Mouse (Mus musculus) heart, adult 2 months (tissue): ENCODE measurements around the gene Wars. TPM values are rescaled to one million over a fixed set of nuclear protein-coding genes. Genes with fewer than 3 reads are reported as not detected.

Experiments used
- DNase-seq, 2 experiments: peaks; one replicate each; pipeline ENCODE4 v3.0.0; 2021
- H3K27ac ChIP-seq: fragments of 200-600 bp; 2 replicates; pipeline ENCODE4 v1.8.1; 2022
- H3K27me3 ChIP-seq: fragments of 200-500 bp; 2 replicates; pipeline ENCODE4 v1.6.1; 2012; ENCODE audit warnings: mild to moderate bottlenecking, low read length, inconsistent platforms, mixed read lengths; ENCODE audit not compliant: control insufficient read depth, insufficient read depth
- H3K36me3 ChIP-seq: fragments of 200-500 bp; 2 replicates; pipeline ENCODE4 v1.6.1; 2012; ENCODE audit warnings: low read length, inconsistent platforms; ENCODE audit not compliant: control insufficient read depth, insufficient read depth
- H3K4me1 ChIP-seq: fragments of 200-500 bp; 2 replicates; pipeline ENCODE4 v1.6.1; 2011; ENCODE audit warnings: low read length; ENCODE audit not compliant: control insufficient read depth, insufficient read depth
- H3K4me3 ChIP-seq: fragments of 200-600 bp; 2 replicates; pipeline ENCODE4 v1.8.1; 2022
- H3K79me2 ChIP-seq: fragments of 200-500 bp; replicated peaks from 2 replicates; pipeline ENCODE4 v1.6.1; 2012; ENCODE audit warnings: mild to moderate bottlenecking, inconsistent platforms, low read length, moderate library complexity, mixed read lengths; ENCODE audit not compliant: control insufficient read depth, insufficient read depth
- H3K9ac ChIP-seq: fragments of 200-500 bp; 2 replicates; pipeline ENCODE4 v1.6.1; 2012; ENCODE audit warnings: low read depth, mild to moderate bottlenecking, control low read depth, inconsistent platforms, low read length, mixed read lengths
- CTCF ChIP-seq: fragments of 200-600 bp; IDR thresholded peaks from 2 replicates; pipeline ENCODE4 v1.8.1; 2022; ENCODE audit warnings: antibody characterized with exemption, mild to moderate bottlenecking, moderate library complexity
- EP300 ChIP-seq: fragments of 200-500 bp; IDR thresholded peaks from 2 replicates; pipeline ENCODE4 v1.6.1; 2011; ENCODE audit warnings: low read depth, low read length, control low read depth; ENCODE audit not compliant: insufficient read depth
- POLR2A ChIP-seq: fragments of 200-500 bp; IDR thresholded peaks from 2 replicates; pipeline ENCODE4 v1.6.1; 2011; ENCODE audit warnings: mild to moderate bottlenecking, low read depth, low read length, control low read depth; ENCODE audit not compliant: insufficient read depth
- WGBS: fragments of 180-500 bp; shearing (Covaris S2); methylation state at CpG from one replicate; pipeline ENCODE4 v1.1.7; 2018; 5-methylcytosine and 5-hydroxymethylcytosine counted together
- intact Hi-C: fragments of 180-260 bp; cut with DNase I; formaldehyde crosslinking; loops from one replicate; pipeline ENCODE4 v1.15.1; 2025
- polyA plus RNA-seq: library from polyadenylated mRNA; depleted of rRNA; stranded (reverse); fragments of >200 nt; gene quantifications from 2 replicates; pipeline ENCODE4 v1.2.3, GENCODE M21; 2012
- total RNA-seq, 2 experiments: library from RNA; stranded (reverse); gene quantifications; 2 replicates each; pipeline ENCODE4 v1.2.3; 2021

The Wars gene
- total and polyA plus RNA-seq, 3 experiments, result 29.8 to 43.6 (median 42.4) TPM

DNA sequence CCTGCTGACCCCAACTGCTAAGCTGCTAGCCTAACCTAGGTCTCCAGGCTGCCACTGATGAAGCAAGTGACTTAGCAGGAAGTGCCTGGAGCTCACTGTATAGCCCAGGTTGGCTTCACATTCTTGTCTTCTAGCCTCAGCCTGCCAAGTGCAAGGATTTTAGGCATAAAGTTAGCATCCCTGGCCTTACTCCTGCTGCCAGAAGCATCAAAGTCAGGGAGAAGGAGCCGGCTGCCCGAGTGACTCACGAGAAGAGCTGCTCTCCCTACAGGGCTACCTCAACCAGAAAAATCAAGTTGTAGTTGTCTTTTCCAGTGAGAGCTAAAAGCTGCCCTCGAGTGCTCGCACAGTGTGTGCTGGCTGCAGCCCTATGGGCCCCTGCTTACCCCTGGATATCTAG lies 35.5 kb downstream of the Wars start:
- 78% methylated on average over 5 of the region's 5 CpGs for WGBS
- H3K27ac ChIP-seq, result no peak overlapping the region

GRCm38 (mm10) chr12:108857589-108858184 lies 36.3 kb downstream of the Wars start:
- WGBS, result 73% methylated on average over 7 of the region's 7 CpGs
- Histone ChIP-seq H3K79me2 (no peaks in the 10 kb centered on the region), H3K9ac (no peak overlapping the region), H3K27me3 (no peaks in the 10 kb centered on the region), H3K4me1 (no peaks in the 10 kb centered on the region), H3K4me3 (no peak overlapping the region), H3K36me3 (no peaks in the 10 kb centered on the region), H3K27ac (no peak overlapping the region)
- DNase-seq, result peak; percentile 44 to 47
- intact Hi-C loops, result no loop called here
- TF ChIP-seq CTCF, result no peak
- no peak for TF ChIP-seq EP300
- TF ChIP-seq POLR2A, result no peak

More for the DNA sequence above, 35.5 kb downstream of the Wars start:
- no peaks in the 10 kb centered on the region for H3K27me3 ChIP-seq
- H3K9ac ChIP-seq, result no peak overlapping the region
- no peak for DNase-seq
- intact Hi-C loops, result no loop called here
- no peaks in the 10 kb centered on the region for H3K36me3 ChIP-seq
- H3K4me1 ChIP-seq, result no peaks in the 10 kb centered on the region
- no peak overlapping the region for H3K4me3 ChIP-seq
- H3K79me2 ChIP-seq, result no peaks in the 10 kb centered on the region
- TF ChIP-seq POLR2A, result no peak
- no peak for TF ChIP-seq CTCF
- TF ChIP-seq EP300, result no peak

GRCm38 (mm10) chr12:108857109-108857508 lies 36.9 kb downstream of the Wars start:
- Histone ChIP-seq H3K36me3 (no peaks in the 10 kb centered on the region), H3K9ac (no peak overlapping the region), H3K79me2 (no peaks in the 10 kb centered on the region), H3K4me3 (no peak overlapping the region), H3K27me3 (no peaks in the 10 kb centered on the region), H3K27ac (no peak overlapping the region), H3K4me1 (no peaks in the 10 kb centered on the region)
- no peak for DNase-seq
- TF ChIP-seq EP300 (no peak), CTCF (no peak), POLR2A (no peak)
- WGBS, result 78% methylated on average over 7 of the region's 7 CpGs
- intact Hi-C loops, result no loop called here

GRCm38 (mm10) chr12:108856186-108856585 lies 37.8 kb downstream of the Wars start:
- Histone ChIP-seq H3K27ac (no peak overlapping the region), H3K36me3 (no peaks in the 10 kb centered on the region), H3K4me1 (no peaks in the 10 kb centered on the region; the same call in 1 of the 2 replicates), H3K79me2 (no peaks in the 10 kb centered on the region), H3K27me3 (no peaks in the 10 kb centered on the region), H3K4me3 (no peak overlapping the region), H3K9ac (no peak overlapping the region)
- TF ChIP-seq POLR2A (no peak), CTCF (no peak), EP300 (no peak)
- intact Hi-C loops, result no loop called here
- WGBS, result 84% methylated on average over 8 of the region's 8 CpGs
- DNase-seq, result no peak

- intact Hi-C loops, result no loop called here
- no peaks in the 10 kb centered on the region for H3K27me3 ChIP-seq
- no peak overlapping the region for H3K9ac ChIP-seq
- 87% methylated on average over 10 of the region's 10 CpGs for WGBS
- H3K4me1 ChIP-seq, result peaks cover 2% of the 10 kb centered on the region; the same call in 1 of the 2 replicates
- H3K4me3 ChIP-seq, result no peak overlapping the region
- no peaks in the 10 kb centered on the region for H3K79me2 ChIP-seq
- no peak for DNase-seq
- H3K27ac ChIP-seq, result no peak overlapping the region
- TF ChIP-seq EP300 (no peak), CTCF (no peak), POLR2A (no peak)
- H3K36me3 ChIP-seq, result no peaks in the 10 kb centered on the region
These were observed 38.9 kb downstream of the Wars start for GRCm38 (mm10) chr12:108855081-108855480.

- intact Hi-C loops, result no loop called here
These were observed 41.2 kb downstream of the Wars start for GRCm38 (mm10) chr12:108852822-108853221.

More at GRCm38 (mm10) chr12:108852822-108853221, 41.2 kb downstream of the Wars start:
- WGBS, result 92% methylated on average over 8 of the region's 8 CpGs
- Histone ChIP-seq H3K9ac (no peak overlapping the region), H3K4me3 (no peak overlapping the region), H3K27me3 (no peaks in the 10 kb centered on the region), H3K79me2 (no peaks in the 10 kb centered on the region), H3K27ac (no peak overlapping the region), H3K36me3 (no peaks in the 10 kb centered on the region), H3K4me1 (peaks cover 5% of the 10 kb centered on the region; the same call in 1 of the 2 replicates)
- DNase-seq, result no peak
- TF ChIP-seq EP300, result no peak
- TF ChIP-seq POLR2A, result no peak
- TF ChIP-seq CTCF, result no peak
